Mouse (Mus musculus): ENCODE results near the gene Pum3.
"Not testable (repeated sequence)": the region's sequence is repeated elsewhere in the genome, so short reads cannot be mapped to it uniquely, and the experiment has no call there.

Gene Pum3

DNA sequence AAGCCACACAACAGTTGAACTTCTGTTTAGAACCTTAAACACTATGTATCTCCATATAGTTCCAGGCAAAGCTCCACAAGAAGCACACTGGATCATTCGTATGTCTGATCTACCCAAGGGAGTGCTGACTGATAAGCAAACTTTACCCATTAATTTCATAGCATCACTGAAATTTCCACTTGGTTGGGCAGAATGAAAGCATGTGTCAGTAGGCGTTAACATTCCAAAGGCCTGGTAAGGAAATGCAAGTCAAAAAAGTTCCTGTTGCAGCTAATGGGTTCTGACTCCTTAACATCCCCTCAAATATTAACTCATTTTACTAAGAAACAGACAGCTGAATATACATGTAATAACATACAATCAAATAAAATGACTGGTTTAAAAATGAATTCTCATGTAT, 37.2 kb downstream of the Pum3 start:
- DNase-seq (ENCODE audit: low spot score) = no peak

GRCm38 (mm10) chr19:27391344-27391743, 38.3 kb downstream of the Pum3 start:
- DNase-seq (ENCODE audit: low spot score) = no peak

GRCm38 (mm10) chr19:27389566-27389965, 40.1 kb downstream of the Pum3 start:
- DNase-seq (ENCODE audit: low spot score) = not testable (repeated sequence)

GRCm38 (mm10) chr19:27385304-27385703, 44.3 kb downstream of the Pum3 start:
- DNase-seq (ENCODE audit: low spot score) = no peak

- no peak for DNase-seq (ENCODE audit: low spot score)
Observed at GRCm38 (mm10) chr19:27383266-27383665, 46.4 kb downstream of the Pum3 start.

DNA sequence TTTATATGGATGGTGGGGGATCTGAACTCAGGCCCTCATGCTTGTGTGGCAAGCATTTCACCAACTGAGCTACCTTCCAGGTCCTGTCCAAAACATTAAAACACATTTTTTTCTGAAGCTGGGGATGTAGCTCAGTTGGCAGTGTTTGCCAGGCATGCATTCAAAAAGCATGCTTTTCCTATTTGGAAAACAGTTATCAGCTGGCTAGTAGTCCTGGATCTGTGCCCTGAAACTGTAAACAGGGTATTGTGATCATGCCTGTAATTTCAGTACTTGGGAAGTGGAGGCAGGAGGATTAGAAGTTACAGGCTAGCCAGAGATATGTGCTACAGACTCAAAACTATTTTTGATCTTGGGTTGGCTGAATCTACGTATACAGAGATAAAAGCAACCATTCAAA, 47.5 kb downstream of the Pum3 start:
- no peak for DNase-seq (ENCODE audit: low spot score)

GRCm38 (mm10) chr19:27379712-27380401, 49.8 kb downstream of the Pum3 start:
- DNase-seq (ENCODE audit: low spot score) = no peak

DNA sequence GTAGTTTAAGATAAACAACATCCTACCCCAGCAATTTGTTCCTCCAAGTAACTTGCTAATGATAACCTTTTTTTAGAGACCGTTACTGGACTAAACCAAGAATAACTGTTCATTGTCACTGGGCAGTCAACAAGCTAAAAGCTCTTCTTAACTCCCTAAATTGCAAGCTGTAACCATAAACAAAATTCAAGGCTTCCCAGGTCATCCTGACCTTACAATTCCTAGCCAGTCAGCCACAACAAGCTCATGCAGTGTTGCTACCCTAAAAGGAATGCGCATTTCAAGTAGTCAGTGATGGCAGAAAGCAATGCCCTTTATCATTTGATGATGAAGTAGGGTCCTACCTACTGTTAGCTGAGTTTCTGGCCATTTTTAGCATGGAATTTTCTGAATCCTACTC, 58.8 kb downstream of the Pum3 start:
- DNase-seq (ENCODE audit: low spot score) = no peak

DNA sequence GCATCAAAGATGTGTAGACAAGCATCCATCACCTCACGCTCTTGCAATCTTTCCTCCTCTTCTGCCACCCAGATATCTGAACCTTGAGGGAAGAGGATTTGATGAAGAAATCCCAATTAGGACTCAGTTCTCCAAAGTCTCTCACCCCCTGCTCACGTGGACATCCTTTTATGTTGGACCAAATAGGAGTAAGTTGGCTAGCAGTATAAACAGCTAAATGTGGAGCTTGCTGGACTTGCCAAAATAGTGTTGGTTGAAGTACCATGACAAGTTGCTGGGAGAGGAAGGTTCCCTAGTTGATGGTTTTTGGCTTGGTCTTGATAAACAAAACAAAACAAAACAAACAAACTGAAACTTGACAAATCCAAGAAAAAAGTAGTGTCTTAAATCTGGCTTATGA, 59.5 kb downstream of the Pum3 start:
- DNase-seq (ENCODE audit: low spot score) = no peak

- DNase-seq (ENCODE audit: low spot score) = no peak
Observed at GRCm38 (mm10) chr19:27369461-27370135, 60.0 kb downstream of the Pum3 start.

- no peak for DNase-seq (ENCODE audit: low spot score)
Observed at GRCm38 (mm10) chr19:27366113-27366746, 63.4 kb downstream of the Pum3 start.

- no peak for DNase-seq (ENCODE audit: low spot score)
Observed at GRCm38 (mm10) chr19:27364521-27364931, 65.1 kb downstream of the Pum3 start.

DNA sequence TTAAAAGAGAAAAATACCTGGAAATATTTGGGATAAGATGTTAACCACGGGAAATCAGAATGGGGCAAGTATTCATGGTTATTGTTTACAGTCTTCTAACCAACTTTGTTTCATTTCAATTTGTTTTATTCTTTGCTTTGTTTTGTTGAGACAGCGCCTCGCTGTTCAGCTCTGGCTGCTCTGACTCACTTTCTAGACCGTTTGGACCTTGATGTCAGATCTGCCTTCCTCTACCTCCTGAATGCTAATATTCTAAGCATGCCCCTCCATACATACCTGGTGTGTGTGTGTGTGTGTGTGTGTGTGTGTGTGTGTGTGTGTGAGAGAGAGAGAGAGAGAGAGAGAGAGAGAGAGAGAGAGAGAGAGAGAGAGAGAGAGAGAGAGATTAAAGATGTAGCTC, 65.7 kb downstream of the Pum3 start:
- no peak for DNase-seq (ENCODE audit: low spot score)

- DNase-seq (ENCODE audit: low spot score) = no peak
Observed at GRCm38 (mm10) chr19:27360381-27360780, 69.2 kb downstream of the Pum3 start.

- peak; percentile 14 for DNase-seq (ENCODE audit: low spot score)
Observed at GRCm38 (mm10) chr19:27351700-27352099, 77.9 kb downstream of the Pum3 start.

GRCm38 (mm10) chr19:27346501-27346900, 83.1 kb downstream of the Pum3 start:
- DNase-seq (ENCODE audit: low spot score) = no peak
